Mouse (Mus musculus) lung, postnatal 25 days (tissue): ENCODE measurements at regions not wholly inside any gene's neighbourhood (a gene's known extent, or its start where the extent isn't known, plus 50 kb on each side); places are given as distances from the start of the nearest gene placed in this dataset.

ENCODE experiments used
- DNase-seq: peaks from one replicate; pipeline ENCODE4 v3.0.0; 2022; ENCODE audit warnings: low spot score

- DNase-seq, result no peak
These were observed 727.8 kb upstream of the Frg1 start for GRCm38 (mm10) chr8:42144685-42145084.

GRCm38 (mm10) chr8:42144220-42144619, 727.3 kb upstream of the Frg1 start:
- no peak for DNase-seq

- DNase-seq, result no peak
These were observed 690.7 kb upstream of the Frg1 start for GRCm38 (mm10) chr8:42107582-42107981.

GRCm38 (mm10) chr8:42069314-42069713, 652.4 kb upstream of the Frg1 start:
- no peak for DNase-seq

- no peak for DNase-seq
These were observed 626.7 kb upstream of the Frg1 start for GRCm38 (mm10) chr8:42043526-42043925.

- no peak for DNase-seq
These were observed 622.4 kb upstream of the Frg1 start for GRCm38 (mm10) chr8:42039245-42039644.

- no peak for DNase-seq
These were observed 610.1 kb upstream of the Frg1 start for GRCm38 (mm10) chr8:42026934-42027333.

- no peak for DNase-seq
These were observed 600.9 kb upstream of the Frg1 start for GRCm38 (mm10) chr8:42017786-42018185.

- DNase-seq, result no peak
These were observed 586.3 kb upstream of the Frg1 start for GRCm38 (mm10) chr8:42003170-42003569.

- no peak for DNase-seq
These were observed 572.2 kb upstream of the Frg1 start for GRCm38 (mm10) chr8:41989040-41989501.

GRCm38 (mm10) chr8:41988216-41988615, 571.3 kb upstream of the Frg1 start:
- DNase-seq, result no peak

- DNase-seq, result no peak
These were observed 570.5 kb upstream of the Frg1 start for GRCm38 (mm10) chr8:41987417-41987816.

- DNase-seq, result no peak
These were observed 555.5 kb upstream of the Frg1 start for GRCm38 (mm10) chr8:41972416-41972815.

GRCm38 (mm10) chr8:41970536-41970935, 553.7 kb upstream of the Frg1 start:
- DNase-seq, result no peak

GRCm38 (mm10) chr8:41969408-41969807, 552.5 kb upstream of the Frg1 start:
- no peak for DNase-seq

GRCm38 (mm10) chr8:41964088-41964487, 547.2 kb upstream of the Frg1 start:
- no peak for DNase-seq

- DNase-seq, result no peak
These were observed 540.0 kb upstream of the Frg1 start for GRCm38 (mm10) chr8:41956878-41957277.

GRCm38 (mm10) chr8:41950736-41951135, 533.9 kb upstream of the Frg1 start:
- DNase-seq, result no peak

- DNase-seq, result no peak
These were observed 522.4 kb upstream of the Frg1 start for GRCm38 (mm10) chr8:41939298-41939697.

GRCm38 (mm10) chr8:41921106-41921505, 504.2 kb upstream of the Frg1 start:
- no peak for DNase-seq

- DNase-seq, result no peak
These were observed 503.7 kb upstream of the Frg1 start for GRCm38 (mm10) chr8:41920536-41920935.

GRCm38 (mm10) chr8:41878029-41878748, 461.3 kb upstream of the Frg1 start:
- no peak for DNase-seq

- DNase-seq, result no peak
These were observed 452.9 kb upstream of the Frg1 start for GRCm38 (mm10) chr8:41869681-41870356.

GRCm38 (mm10) chr8:41860918-41861317, 444.0 kb upstream of the Frg1 start:
- no peak for DNase-seq
